Mouse (Mus musculus) neural tube, embryonic 15.5 days (tissue): ENCODE measurements at regions not wholly inside any gene's neighbourhood (a gene's known extent, or its start where the extent isn't known, plus 50 kb on each side); places are given as distances from the start of the nearest gene placed in this dataset.

ENCODE experiments used
- ATAC-seq: fragments of 200-750 bp; cut with Nextera tagmentation; 2 replicates; pipeline ENCODE4 v1.8.0; 2017; ENCODE audit warnings: mild to moderate bottlenecking, moderate TSS enrichment, moderate library complexity; ENCODE audit not compliant: low FRiP score
- H3K27ac ChIP-seq: fragments of 300-500 bp; sonication (generic); replicated peaks from 2 replicates; pipeline ENCODE4 v1.5.1; 2015; ENCODE audit warnings: mild to moderate bottlenecking, inconsistent platforms
- H3K27me3 ChIP-seq: fragments of 300-500 bp; sonication (generic); replicated peaks from 2 replicates; pipeline ENCODE4 v1.6.1; 2015; ENCODE audit warnings: inconsistent platforms
- H3K36me3 ChIP-seq: fragments of 300-500 bp; sonication (generic); 2 replicates; pipeline ENCODE4 v1.6.1; 2015; ENCODE audit warnings: inconsistent platforms
- H3K4me1 ChIP-seq: fragments of 300-500 bp; sonication (generic); 2 replicates; pipeline ENCODE4 v1.6.1; 2015; ENCODE audit warnings: inconsistent platforms
- H3K4me2 ChIP-seq: fragments of 300-500 bp; sonication (generic); 2 replicates; pipeline ENCODE4 v1.6.1; 2015; ENCODE audit warnings: inconsistent platforms, mild to moderate bottlenecking, moderate library complexity
- H3K4me3 ChIP-seq: fragments of 300-500 bp; sonication (generic); replicated peaks from 2 replicates; pipeline ENCODE4 v1.5.1; 2015; ENCODE audit warnings: mild to moderate bottlenecking, inconsistent platforms
- H3K9ac ChIP-seq: fragments of 300-500 bp; sonication (generic); replicated peaks from 2 replicates; pipeline ENCODE4 v1.6.1; 2015; ENCODE audit warnings: mild to moderate bottlenecking, inconsistent platforms
- H3K9me3 ChIP-seq: fragments of 300-500 bp; sonication (generic); replicated peaks from 2 replicates; pipeline ENCODE4 v1.6.1; 2016; ENCODE audit warnings: inconsistent platforms
- WGBS: fragments of 180-500 bp; shearing (Covaris S2); methylation state at CpG from one replicate; pipeline ENCODE4 v1.1.7; 2015; ENCODE audit warnings: mixed read lengths; 5-methylcytosine and 5-hydroxymethylcytosine counted together

GRCm38 (mm10) chr19:36681056-36681455 lies 55.4 kb downstream of the Ppp1r3c start:
- no peak overlapping the region for H3K27ac ChIP-seq
- no peak overlapping the region for H3K4me3 ChIP-seq
- no peaks in the 10 kb centered on the region for H3K27me3 ChIP-seq
- no peak for ATAC-seq
- H3K9ac ChIP-seq = no peak overlapping the region
- H3K9me3 ChIP-seq = no peaks in the 10 kb centered on the region
- H3K36me3 ChIP-seq = no peaks in the 10 kb centered on the region
- 71% methylated on average over 4 of the region's 4 CpGs for whole genome bisulfite sequencing
- H3K4me2 ChIP-seq = no peak overlapping the region
- H3K4me1 ChIP-seq = peaks cover 21% of the 10 kb centered on the region

GRCm38 (mm10) chr19:36680322-36680721 lies 56.1 kb downstream of the Ppp1r3c start:
- ATAC-seq = no peak
- 77% methylated on average over 2 of the region's 2 CpGs for WGBS

DNA sequence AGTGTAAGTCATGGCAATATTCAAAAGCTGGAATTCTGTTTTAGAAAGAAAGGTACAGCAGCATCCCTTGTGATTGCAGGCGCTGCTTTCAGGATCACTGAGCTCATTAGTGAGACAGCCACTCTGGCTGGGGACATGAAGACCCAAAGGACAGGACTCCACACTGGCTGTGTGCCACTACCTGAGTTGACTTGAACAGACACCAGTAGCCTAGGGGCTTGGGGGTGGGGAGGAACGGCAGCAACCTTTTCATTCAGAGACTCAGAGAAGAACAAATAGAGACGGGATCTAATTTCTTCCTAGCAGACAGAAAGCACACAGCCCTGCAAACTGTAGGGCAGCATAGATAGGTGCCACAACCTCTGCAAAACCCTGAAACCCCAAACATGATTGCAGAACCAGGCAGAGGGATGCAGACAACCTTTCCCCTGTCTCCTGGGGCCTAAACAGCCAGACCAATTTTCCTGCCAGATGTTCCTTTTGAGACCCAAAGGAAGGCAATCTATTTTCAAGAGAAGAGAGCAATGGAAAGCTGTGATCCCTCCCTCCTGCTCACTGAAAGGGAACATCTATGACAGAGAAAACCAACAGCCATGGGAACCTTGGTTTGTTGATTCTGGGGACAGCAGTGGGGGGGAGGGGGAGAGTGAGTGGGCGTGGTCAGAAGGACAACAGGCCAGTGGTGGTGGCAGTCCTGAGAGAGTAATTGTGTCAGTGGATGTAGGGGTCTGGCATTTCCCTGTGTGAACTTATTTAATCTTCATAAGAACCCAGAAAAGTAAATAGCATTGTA lies 57.2 kb downstream of the Ppp1r3c start:
- Histone ChIP-seq H3K9me3 (no peaks in the 10 kb centered on the region), H3K27me3 (no peaks in the 10 kb centered on the region), H3K9ac (no peak overlapping the region), H3K4me2 (no peak overlapping the region), H3K36me3 (no peaks in the 10 kb centered on the region), H3K4me1 (peaks cover 21% of the 10 kb centered on the region), H3K27ac (peak overlapping the region; percentile 78), H3K4me3 (no peak overlapping the region)
- peak; percentile 42; the same call in 1 of the 2 replicates for ATAC-seq
- 16% methylated on average over 4 of the region's 4 CpGs for WGBS

More at GRCm38 (mm10) chr19:36680322-36680721, 56.1 kb downstream of the Ppp1r3c start:
- H3K4me1 ChIP-seq = peaks cover 21% of the 10 kb centered on the region
- H3K9me3 ChIP-seq = no peaks in the 10 kb centered on the region
- no peak overlapping the region for H3K27ac ChIP-seq
- H3K4me3 ChIP-seq = no peak overlapping the region
- H3K36me3 ChIP-seq = no peaks in the 10 kb centered on the region
- H3K27me3 ChIP-seq = no peaks in the 10 kb centered on the region
- no peak overlapping the region for H3K9ac ChIP-seq
- no peak overlapping the region for H3K4me2 ChIP-seq

- 0 out of 2 replicates have a peak, but pooled peaks have one; percentile 22 for ATAC-seq
- 46% methylated on average over 7 of the region's 7 CpGs for WGBS
Observed at GRCm38 (mm10) chr19:36678382-36679027, 57.9 kb downstream of the Ppp1r3c start.

GRCm38 (mm10) chr19:36677101-36678081 lies 59.1 kb downstream of the Ppp1r3c start:
- Histone ChIP-seq H3K27ac (peak overlapping the region; percentile 78), H3K4me1 (peaks cover 21% of the 10 kb centered on the region)

More at GRCm38 (mm10) chr19:36678382-36679027, 57.9 kb downstream of the Ppp1r3c start:
- Histone ChIP-seq H3K27me3 (no peaks in the 10 kb centered on the region), H3K9ac (no peak overlapping the region), H3K27ac (peak overlapping the region; percentile 78), H3K9me3 (no peaks in the 10 kb centered on the region), H3K4me1 (peaks cover 21% of the 10 kb centered on the region), H3K4me3 (no peak overlapping the region), H3K4me2 (no peak overlapping the region), H3K36me3 (no peaks in the 10 kb centered on the region)

GRCm38 (mm10) chr19:36674946-36675345 lies 61.5 kb downstream of the Ppp1r3c start:
- no peaks in the 10 kb centered on the region for H3K9me3 ChIP-seq
- H3K27ac ChIP-seq = no peak overlapping the region
- ATAC-seq = no peak
- no peak overlapping the region for H3K4me3 ChIP-seq
- H3K4me1 ChIP-seq = peaks cover 21% of the 10 kb centered on the region
- H3K4me2 ChIP-seq = no peak overlapping the region
- H3K9ac ChIP-seq = no peak overlapping the region
- 87% methylated on average over 4 of the region's 4 CpGs for WGBS
- H3K27me3 ChIP-seq = no peaks in the 10 kb centered on the region
- no peaks in the 10 kb centered on the region for H3K36me3 ChIP-seq

More at GRCm38 (mm10) chr19:36677101-36678081, 59.1 kb downstream of the Ppp1r3c start:
- Histone ChIP-seq H3K9me3 (no peaks in the 10 kb centered on the region), H3K4me2 (no peak overlapping the region), H3K9ac (no peak overlapping the region), H3K27me3 (no peaks in the 10 kb centered on the region), H3K36me3 (no peaks in the 10 kb centered on the region), H3K4me3 (no peak overlapping the region)
- WGBS = 60% methylated on average over 18 of the region's 18 CpGs
- ATAC-seq = peak; percentile 79

DNA sequence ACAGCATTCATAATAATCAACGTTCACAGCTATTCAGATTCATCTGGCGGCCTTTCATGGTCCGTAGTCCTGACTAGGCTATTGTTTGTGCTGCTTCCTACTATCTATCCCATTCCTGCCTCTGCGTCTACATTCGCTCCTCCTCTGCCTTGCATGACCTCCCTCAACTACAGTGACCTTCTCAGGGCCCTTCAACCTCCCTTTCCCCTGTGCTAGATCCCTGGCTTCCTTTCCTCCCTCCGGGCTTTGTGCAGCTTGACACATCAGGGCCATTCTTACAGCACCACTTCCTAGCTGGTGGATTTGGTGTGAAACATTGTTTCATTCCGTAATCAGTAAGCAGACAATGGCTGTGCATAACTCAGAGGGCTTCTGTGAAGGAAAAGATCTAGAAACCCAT lies 65.6 kb downstream of the Ppp1r3c start:
- Histone ChIP-seq H3K9me3 (no peaks in the 10 kb centered on the region), H3K4me2 (no peak overlapping the region), H3K27me3 (no peaks in the 10 kb centered on the region), H3K27ac (no peak overlapping the region), H3K36me3 (no peaks in the 10 kb centered on the region), H3K4me3 (no peak overlapping the region), H3K9ac (no peak overlapping the region), H3K4me1 (no peaks in the 10 kb centered on the region)
- ATAC-seq = no peak
- 55% methylated on average over 7 of the region's 7 CpGs for WGBS
